Mouse (Mus musculus) adrenal gland, adult 18-20 months (tissue): ENCODE measurements around the gene Pskh1. TPM values are rescaled to one million over a fixed set of nuclear protein-coding genes. Genes with fewer than 3 reads are reported as not detected.
A peak's percentile ranks its signal among the peaks of the same experiment; 100 is the strongest.

Experiments used
- DNase-seq, 2 experiments: peaks; one replicate each; pipeline ENCODE4 v3.0.0; 2021 to 2022; ENCODE audit warnings: low spot score in 2 of 2
- long read RNA-seq, 2 experiments: library from polyadenylated mRNA; stranded (forward); transcript quantifications; one replicate each; pipeline ENCODE4 v2.0.0; 2021
- total RNA-seq, 2 experiments: library from RNA; stranded (reverse); gene quantifications; 1 replicate in 1 of 2; 2 replicates in 1 of 2; pipeline ENCODE4 v1.2.3; 2021

The Pskh1 gene
- total RNA-seq: 10 to 100 TPM; 25.8 to 30.0 TPM
- long read RNA-seq, experiment 1, transcript Pskh1-201 (3 exons, 3,255 nt): major isoform, 24 of 30 reads
- long read RNA-seq, experiment 1, partial matches to known transcripts: 6 of 30 reads
- long read RNA-seq, experiment 1, other reads (novel, unspliced or antisense): 0 of 30 reads
- long read RNA-seq, experiment 2, transcript Pskh1-201 (3 exons, 3,255 nt): major isoform, 31 of 50 reads
- long read RNA-seq, experiment 2, partial matches to known transcripts: 18 of 50 reads
- long read RNA-seq, experiment 2, other reads (novel, unspliced or antisense): 1 of 50 reads

DNA sequence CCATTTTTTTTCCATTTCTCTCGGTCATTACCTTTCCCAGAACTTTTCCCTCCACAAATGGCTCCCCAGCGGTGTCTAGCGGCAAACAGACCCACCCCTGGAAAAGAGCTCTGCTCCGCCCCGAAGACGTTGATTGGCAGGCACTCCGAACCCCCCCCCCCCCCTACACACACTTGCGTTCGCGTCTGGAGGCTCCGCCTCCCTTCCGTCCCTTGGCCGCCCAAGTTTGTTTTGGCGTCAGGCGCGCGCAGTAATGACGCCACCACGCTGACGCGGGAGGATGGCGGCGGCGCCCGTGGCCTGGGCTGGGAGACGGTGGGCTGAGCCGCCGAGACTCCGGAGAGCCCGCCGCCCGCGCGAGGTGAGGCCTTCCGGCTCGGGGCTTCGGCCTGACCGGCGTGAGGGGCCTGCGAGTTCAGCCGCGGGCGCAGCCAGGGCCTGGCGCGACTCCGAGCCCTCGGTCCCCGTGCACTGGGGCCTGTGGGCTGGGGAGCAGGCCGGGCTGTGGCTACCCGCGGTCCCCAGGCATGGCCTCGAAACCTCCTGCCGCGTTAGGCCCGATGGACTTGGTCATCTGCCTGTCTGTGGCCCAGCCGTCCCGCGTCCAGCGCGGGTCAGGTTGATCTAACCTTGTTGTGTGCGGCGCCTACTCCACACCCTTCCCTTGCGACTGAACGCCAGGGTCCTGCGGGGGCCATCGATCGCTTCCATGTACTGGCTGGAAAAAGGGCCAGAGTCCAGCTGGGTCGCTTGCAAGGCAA is at the start of gene Pskh1:
Gene Pskh1, plus strand, starts transcription at position 262 of the 761 bp plus-strand sequence.
- peak; percentile 93 to 94 for DNase-seq

DNA sequence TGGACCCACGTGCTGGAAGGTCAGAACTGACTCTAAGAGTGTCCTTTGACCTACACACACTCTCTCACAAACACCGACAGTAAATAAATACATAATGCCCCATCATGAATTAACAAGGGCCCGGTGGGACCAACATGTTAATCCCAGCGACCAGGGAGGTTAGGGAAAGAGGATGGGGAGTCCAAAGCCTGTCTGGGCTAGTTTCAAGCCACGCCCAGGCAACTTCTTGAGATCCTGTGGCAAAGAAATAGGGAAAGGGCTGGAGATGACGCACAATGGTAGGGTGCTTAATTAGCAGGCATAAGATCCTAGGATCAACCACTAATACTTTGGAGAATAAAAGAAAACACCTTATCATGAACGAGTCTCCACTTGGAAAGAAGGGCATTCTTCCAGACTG is 49.6 kb upstream of the Pskh1 start:
- no peak for DNase-seq

DNA sequence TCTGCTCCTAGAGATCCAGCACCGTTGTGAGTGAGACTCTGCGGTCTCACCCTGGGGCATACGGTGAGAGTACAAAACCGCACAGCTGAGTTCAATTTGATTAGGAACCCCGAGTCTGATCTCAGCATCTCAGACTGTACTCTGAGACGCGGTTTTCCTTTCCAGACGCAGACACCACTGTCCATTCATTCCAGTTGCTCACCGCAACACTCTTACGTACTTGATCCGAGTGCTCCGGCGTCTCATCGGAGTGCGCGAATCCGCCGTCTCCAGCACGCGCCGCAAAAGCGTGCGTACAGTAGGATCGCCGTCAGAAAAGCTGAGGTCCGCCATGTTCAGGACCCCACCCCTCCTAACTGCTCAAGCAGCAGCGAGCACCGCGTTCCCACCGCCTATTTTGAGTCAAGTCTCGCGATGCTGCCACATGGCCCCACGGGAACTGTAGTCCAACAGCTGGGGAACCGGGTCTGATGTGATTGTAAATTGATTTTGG is 48.5 kb upstream of the Pskh1 start:
- peak; percentile 83 to 87 for DNase-seq

DNA sequence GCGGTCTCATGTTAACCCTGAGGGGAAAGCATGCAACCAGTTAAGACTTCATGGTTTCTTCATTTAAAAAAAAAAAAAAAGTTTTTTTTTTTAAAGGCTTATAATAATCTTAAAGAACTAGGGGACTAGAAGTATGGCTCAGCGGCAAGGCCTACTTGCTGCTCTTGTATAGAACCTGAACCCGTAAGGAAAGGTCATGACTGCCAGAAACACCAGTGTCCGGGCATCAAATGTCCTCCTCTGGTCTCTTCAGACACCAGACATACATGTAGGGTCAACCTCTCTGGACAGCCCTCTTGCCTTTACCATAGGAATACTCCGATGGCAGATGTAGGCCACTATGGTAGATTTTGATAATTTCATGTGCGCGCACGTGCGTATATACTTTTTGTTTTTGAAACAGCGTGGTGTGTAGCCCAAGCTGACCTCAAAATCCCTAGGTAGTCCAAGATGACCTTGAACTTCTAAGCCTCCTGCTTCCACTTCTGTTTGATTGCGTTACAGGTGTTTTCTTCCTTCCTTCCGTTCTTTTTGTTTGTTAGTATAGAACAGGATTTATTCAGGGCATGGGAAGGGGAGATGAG is 48.0 kb upstream of the Pskh1 start:
- DNase-seq: no peak

DNA sequence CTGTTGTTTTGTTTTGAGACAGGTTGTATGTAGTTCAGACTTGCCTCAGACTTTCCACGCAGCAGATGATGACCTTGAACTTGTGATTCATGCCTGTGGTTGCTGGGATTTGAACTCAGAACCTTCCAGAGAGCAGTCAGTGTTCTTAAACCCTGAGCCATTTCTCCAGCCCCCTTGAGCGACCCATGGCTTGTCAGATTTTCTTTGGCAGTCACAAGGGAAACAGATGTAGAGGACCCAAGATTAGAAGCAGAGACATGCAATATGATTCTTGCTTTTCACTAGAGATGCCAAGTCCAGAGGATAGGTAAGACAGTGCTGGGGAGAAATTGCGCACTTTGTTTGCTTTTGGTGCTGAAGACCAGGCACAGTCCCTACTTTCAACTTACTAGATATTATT is 47.1 kb upstream of the Pskh1 start, which contains the start of gene Cenpt:
Gene Cenpt, minus strand, starts transcription at position 101 of the 400 bp plus-strand sequence.
- no peak for DNase-seq

DNA sequence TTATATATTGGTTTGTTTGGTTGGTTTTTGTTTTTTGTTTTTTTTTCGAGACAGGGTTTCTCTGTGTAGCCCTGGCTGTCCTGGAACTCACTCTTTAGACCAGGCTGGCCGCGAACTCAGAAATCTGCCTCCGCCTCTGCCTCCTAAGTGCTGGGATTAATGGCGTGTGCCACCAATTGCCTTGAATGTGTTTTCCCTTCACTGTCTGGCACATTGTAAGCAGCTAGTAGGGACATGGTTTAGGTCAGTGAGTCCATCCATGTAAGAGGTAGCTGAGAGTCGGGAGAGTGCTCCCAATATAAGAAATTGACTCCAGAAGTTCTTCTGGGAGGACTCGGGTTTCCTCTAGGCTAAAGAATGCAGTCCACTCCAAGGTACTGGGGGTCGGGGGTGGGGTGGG is 45.9 kb upstream of the Pskh1 start:
- DNase-seq: no peak

DNA sequence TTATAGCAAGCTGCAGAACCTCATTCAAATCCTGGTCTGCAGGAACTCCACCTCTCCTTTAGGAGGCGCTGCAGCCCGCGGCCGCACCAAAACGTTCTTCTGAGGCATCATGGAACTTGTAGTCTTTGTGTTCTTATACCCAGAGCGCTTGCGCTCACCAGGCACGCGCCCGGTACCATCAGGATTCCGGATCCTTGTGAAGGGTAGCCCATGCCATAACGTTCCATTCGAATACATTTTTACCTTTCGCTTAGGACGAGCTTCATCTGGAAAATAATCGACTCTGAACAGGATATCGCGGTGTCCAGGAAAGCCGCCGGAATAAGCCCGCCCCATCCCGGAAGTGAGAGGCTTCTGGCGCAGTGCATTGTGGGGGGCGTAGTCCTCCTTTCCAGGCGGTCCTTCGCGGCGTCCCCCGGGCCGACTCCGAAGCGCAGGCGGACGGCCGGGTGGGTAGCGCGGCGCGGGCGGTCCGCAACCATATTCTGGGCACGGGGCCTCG is 45.5 kb upstream of the Pskh1 start, which contains the start of gene Thap11:
Gene Thap11, plus strand, starts transcription at position 418 of the 502 bp plus-strand sequence.
- peak; percentile 86 to 89 for DNase-seq

DNA sequence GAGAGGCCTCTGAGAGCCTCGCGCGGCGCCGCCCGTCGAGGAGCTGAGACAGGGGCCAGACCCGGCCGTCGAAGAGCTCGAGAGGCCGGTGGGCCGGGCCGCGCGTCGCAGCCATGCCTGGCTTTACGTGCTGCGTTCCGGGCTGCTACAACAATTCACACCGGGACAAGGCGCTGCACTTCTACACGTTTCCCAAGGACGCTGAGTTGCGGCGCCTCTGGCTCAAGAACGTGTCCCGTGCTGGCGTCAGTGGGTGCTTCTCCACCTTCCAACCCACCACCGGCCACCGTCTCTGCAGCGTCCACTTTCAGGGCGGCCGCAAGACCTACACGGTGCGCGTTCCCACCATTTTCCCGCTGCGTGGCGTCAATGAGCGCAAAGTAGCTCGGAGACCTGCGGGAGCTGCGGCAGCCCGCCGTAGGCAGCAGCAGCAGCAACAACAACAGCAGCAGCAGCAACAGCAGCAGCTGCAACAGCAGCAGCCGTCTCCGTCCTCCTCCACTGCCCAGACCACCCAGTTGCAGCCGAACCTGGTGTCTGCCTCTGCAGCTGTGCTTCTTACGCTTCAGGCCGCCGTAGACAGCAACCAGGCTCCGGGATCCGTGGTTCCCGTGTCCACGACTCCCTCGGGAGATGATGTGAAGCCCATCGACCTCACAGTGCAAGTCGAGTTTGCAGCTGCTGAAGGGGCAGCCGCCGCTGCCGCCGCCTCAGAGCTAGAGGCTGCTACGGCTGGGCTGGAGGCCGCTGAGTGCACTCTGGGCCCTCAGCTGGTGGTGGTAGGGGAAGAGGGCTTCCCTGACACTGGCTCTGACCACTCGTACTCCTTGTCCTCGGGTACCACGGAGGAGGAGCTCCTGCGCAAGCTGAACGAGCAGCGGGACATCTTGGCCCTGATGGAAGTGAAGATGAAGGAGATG is 44.7 kb upstream of the Pskh1 start:
- DNase-seq: peak; percentile 34 to 47

DNA sequence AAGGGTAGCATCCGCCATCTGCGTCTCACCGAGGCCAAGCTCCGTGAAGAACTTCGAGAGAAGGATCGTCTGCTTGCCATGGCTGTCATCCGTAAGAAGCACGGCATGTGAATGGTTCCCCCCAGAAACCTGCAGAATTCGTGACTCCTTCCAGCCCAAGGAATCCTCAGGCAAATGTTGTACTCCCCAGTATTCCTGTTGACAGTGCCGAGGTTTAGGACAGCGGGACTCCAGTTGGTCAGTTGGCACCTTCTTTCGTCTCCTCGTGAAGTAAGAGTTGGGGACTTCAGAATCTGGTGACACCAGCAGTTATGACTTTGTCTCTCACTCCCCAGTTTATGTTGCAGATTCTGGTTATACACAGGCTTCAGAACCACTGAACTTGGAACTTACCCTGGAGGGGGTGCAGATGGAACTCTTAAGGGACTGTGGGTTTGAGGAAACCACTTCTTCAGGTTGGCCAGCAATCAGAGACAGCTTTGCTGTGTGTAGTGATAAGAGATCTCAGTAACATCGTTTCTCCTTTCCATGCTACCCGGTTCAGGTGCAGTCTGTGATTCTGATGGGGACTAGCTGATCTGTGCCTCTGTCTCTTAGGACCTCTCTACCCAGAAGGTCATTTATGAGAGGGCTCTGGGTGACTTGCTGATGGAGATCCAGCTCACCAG is 43.9 kb upstream of the Pskh1 start:
- DNase-seq: no peak

DNA sequence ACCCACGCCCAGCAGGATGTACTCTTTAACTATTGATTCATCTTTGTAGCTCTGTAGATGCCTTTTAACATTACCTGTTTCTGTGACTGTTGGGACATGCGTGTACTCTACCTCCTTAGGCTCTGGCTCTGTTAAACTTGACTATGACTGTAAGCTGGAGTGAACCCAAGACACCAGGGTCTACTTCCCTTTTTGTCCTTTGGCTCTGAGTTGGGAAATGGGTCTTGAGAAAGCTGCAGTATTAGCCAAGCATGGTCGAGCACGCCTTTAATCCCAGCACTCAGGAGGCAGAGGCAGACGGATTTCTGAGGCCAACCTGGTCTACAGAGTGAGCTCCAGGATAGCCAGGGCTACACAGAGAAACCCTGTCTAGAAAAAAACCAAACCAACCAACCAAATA is 41.7 kb upstream of the Pskh1 start:
- no peak for DNase-seq

DNA sequence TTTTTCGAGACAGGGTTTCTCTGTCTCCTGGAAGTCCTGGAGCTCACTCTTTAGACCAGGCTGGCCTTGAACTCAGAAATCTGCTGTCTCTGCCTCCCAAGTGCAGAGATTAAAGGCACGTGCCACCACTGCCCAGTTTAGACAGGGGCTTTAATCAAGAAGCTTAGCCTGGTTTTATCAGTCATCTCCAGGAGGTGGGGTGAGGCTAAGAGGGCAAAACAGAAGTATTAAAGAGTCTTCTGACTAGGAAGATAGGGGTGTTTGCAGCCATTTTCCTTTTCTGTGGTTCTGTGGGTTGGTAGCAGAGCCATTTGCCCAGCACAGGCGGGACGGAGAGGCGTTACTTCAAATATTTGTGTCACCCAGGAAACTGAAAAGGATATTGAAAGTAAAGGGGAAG is 40.9 kb upstream of the Pskh1 start:
- no peak for DNase-seq

DNA sequence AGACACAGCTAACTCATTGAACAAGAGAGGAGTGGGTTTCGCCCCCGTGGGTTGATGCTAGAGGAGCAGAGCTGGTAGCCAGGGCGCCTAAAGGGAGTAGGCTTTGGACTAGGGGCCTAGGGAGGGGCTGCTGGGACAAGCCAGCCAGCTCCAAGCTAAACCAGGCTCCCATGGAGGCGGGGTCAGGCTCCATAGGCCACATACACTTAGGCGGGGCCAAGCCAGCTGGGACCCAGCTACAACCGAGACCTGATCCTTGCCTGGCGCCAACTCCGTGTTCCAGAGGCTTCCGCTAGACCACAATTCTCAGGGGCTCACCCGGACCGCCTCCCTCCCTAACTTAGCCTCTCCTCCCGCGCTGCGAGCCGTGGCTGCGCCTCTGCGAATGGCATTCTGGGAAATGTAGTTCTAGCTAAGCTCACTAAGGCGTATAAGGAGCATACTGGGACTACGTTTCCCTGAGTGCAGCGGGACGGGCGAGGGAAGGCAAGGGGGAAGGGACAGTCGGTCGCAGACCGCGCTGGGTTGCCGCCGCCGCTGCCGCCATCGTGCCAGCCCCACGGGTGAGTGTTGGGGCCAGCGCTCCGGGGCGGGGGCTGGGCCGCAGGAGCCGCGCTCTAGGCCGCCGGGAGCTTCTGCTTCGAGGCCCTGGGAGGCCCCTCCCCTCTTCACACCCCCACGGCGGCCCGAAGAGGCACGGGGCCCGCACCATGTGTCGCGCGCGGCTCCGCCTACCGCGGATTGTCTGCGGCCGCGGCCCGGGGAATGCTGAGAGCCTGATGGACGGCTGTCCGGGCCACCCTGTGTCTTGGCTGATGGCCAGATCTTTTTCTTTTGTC is 39.9 kb upstream of the Pskh1 start, which contains the start of gene Nutf2:
Gene Nutf2, plus strand, starts transcription at position 438 of the 839 bp plus-strand sequence.
- peak; percentile 81 to 85 for DNase-seq

DNA sequence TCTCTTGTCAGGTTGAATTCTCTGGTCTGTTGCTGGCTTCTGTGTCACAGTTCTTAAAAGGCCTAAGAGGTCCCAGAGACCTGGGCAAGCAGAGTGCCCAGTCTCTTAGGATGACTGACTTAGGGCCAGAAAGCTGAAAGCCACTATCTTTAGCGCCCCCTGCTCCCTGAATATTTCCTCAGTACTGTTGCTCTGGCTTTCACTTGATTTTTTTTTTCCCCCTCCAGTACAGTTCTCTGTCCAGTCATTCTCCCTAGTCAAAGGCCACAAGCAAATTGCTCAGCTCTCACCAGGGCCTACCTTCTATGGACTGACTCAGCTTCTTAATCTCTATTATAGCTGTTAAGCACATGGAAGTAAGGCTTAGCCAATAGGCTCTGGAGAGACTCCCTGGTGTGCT is 38.3 kb upstream of the Pskh1 start:
- DNase-seq: no peak

DNA sequence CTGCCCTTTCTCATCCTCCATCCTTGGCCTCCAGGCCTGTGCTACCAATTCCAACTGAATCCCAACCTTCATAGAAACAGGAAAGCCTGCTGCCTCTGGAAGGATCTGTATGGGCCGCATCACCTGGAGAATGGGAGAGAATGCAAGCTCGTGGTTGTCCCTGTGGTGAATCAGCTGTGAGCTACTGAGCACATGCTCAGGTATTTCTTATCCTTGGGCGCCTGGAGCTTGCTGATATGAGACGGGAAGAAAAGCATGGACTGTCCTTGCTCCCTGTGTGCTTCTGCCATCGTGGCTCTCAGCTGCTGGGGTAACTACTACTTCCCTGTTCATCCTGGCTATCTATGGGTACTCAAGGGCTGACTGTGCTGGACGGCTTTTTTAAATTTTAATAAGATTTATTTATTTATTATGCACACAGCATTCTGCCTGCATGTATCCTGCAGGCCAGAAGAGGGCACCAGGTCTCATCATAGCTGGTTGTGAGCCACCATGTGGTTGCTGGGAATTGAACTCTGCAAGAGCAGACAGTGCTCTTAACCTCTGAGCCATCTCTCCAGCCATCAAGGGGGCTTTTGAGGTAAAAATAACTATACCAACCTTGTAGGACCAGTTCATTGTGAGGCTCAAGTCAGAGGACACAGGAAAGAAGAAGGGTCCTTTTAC is 33.7 kb upstream of the Pskh1 start:
- no peak for DNase-seq

DNA sequence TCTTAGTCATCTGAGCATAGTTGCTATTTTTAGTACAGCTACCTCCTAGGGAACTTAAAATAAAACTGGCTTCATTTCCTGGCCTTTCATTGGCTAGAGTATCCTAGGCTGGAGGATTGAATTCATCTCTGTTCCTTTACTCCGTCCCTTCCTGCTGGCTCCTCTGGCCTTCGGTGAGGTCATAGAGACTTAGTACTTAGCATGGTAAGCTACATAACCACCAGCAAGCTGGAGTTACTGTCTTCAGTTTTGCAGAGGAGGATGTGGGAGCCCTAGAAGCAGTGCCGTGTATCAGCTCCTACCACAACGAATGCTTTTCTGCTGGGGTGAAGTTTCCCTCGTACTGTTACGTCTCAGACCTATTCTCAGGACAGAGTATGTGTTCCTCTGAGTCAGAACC is 25.9 kb upstream of the Pskh1 start:
- no peak for DNase-seq

DNA sequence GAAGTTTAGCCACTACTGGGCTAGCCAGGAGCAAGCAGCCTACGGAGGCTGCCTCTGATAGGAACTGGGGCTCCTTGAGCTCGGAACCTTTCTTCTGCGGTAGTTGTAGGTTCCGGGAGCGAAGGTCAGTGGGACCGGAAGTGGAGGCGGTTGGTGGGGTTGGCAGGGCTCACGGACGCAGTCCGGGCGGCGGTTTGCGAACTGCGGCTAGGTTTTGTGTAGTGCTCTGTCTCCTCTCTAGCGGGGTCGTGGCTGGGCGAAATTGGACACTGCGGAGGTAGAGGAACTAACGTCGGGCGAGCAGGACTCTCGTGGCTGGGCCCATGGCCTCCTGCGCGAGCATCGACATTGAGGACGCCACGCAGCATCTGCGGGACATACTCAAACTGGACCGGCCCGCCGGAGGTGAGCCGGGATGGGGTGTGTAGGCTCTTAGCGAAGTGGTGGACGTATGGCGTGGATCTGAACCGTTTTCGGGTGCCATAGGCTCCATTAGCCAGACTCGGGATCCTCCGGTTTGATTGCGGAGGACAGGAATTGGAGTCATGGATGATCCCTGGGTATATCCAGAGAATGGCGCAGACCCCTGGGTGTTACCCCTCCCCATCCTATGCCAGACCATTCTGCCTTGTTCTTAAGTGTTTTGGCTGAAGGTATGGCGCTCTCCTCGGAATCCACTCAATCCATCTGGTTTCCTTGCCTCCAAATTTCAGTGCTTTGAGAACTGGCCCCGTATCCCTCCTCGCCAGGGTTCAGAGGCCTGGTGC is 19.3 kb upstream of the Pskh1 start, which contains the start of gene Edc4:
Gene Edc4, plus strand, starts transcription at position 128 of the 767 bp plus-strand sequence.
- peak; percentile 87 to 90 for DNase-seq

DNA sequence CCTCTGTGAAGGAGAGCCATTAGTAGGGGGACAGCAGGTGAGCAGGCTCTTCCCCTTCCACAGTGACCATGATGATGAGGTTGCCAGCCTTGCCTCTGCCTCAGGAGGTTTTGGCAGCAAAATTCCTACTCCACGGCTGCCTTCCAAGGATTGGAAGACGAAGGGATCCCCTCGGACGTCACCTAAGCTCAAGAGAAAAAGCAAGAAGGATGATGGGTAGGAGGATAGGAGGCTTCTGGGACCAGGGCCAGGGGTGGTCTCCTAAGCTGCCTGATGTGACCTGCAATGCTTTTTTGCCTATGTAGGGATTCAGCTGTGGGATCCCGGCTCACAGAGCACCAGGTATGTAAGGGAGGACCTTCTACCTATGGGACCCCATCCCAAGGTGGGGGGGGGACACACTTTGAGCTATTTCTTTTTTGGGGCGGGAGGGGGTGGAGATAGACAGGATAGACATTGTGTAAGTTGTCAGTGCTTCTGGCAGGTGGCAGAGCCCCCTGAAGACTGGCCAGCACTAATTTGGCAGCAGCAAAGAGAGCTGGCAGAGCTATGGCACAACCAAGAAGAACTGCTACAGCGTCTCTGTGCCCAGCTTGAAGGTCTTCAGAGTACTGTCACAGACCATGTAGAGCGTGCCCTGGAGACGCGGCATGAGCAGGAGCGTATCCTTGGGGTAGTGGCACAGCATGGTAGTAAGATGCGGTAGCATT is 10.3 kb upstream of the Pskh1 start:
- DNase-seq: no peak
